Mouse (Mus musculus) olfactory bulb, adult 2 months (tissue): ENCODE data around the gene Pms1. TPM values are rescaled to one million over a fixed set of nuclear protein-coding genes. Genes with fewer than 3 reads are reported as not detected.

Source experiments
- H3K27ac ChIP-seq: fragments of 200-500 bp; 2 replicates; pipeline ENCODE4 v1.5.1; 2012; ENCODE audit warnings: low read depth, low read length; ENCODE audit not compliant: insufficient read depth
- H3K4me1 ChIP-seq: fragments of 200-500 bp; 2 replicates; pipeline ENCODE4 v1.6.1; 2012; ENCODE audit warnings: low read length; ENCODE audit not compliant: control insufficient read depth, insufficient read depth
- H3K4me3 ChIP-seq: fragments of 200-500 bp; 2 replicates; pipeline ENCODE4 v1.5.1; 2012; ENCODE audit warnings: mild to moderate bottlenecking, low read depth, low read length, moderate library complexity; ENCODE audit not compliant: insufficient read depth
- CTCF ChIP-seq: fragments of 200-500 bp; IDR thresholded peaks from 2 replicates; pipeline ENCODE4 v1.5.1; 2012; ENCODE audit warnings: low read depth, mild to moderate bottlenecking, low read length, moderate library complexity; ENCODE audit not compliant: insufficient read depth
- POLR2A ChIP-seq: fragments of 200-500 bp; IDR thresholded peaks from 2 replicates; pipeline ENCODE4 v1.6.1; 2012; ENCODE audit warnings: mild to moderate bottlenecking, low read depth, low read length, moderate library complexity; ENCODE audit not compliant: insufficient read depth
- WGBS: fragments of 180-500 bp; shearing (Covaris S2); methylation state at CpG from one replicate; pipeline ENCODE4 v1.1.7; 2018; 5-methylcytosine and 5-hydroxymethylcytosine counted together
- polyA plus RNA-seq: library from polyadenylated mRNA; stranded (reverse); fragments of >200 nt; gene quantifications from 2 replicates; pipeline ENCODE4 v1.2.4, GENCODE M21; 2012; ENCODE audit warnings: low replicate concordance; ENCODE audit not compliant: missing spikeins, insufficient read depth, insufficient read length

The Pms1 gene
- polyA plus RNA-seq, 1 experiment, result not detected

GRCm38 (mm10) chr1:53210136-53210535 is 86.7 kb downstream of the Pms1 start:
- H3K4me3 ChIP-seq, result no peak overlapping the region
- no peak overlapping the region for H3K27ac ChIP-seq
- TF ChIP-seq POLR2A, result no peak
- no peak for TF ChIP-seq CTCF
- no peaks in the 10 kb centered on the region for H3K4me1 ChIP-seq

DNA sequence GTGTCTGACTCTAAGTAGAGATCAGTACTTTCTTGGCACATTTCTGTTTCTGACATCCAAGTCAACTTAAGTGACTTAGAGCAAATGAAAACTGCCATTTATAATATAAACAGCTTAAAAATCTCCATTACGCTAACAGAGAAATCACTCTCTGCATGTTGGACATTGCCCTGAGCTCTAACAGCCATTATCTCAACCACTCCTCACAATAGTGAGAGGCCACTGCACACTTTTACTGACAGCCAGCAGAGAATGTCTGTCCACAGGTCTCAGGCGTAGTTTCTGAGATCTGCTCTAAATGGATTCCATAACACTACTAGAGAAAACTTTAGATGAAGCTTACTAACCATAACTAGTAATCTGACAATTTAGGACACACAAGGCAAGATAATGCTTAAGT is 92.9 kb downstream of the Pms1 start:
- no peak for TF ChIP-seq POLR2A
- no peak for TF ChIP-seq CTCF
- 99% methylated on average over 2 of the region's 2 CpGs for WGBS
- Histone ChIP-seq H3K27ac (no peak overlapping the region), H3K4me1 (no peaks in the 10 kb centered on the region), H3K4me3 (no peak overlapping the region)

GRCm38 (mm10) chr1:53201630-53202199 is 95.1 kb downstream of the Pms1 start:
- TF ChIP-seq POLR2A (no peak), CTCF (no peak)
- no peaks in the 10 kb centered on the region for H3K4me1 ChIP-seq
- H3K27ac ChIP-seq, result no peak overlapping the region
- H3K4me3 ChIP-seq, result no peak overlapping the region
- WGBS, result 90% methylated on average over 2 of the region's 2 CpGs

- 87% methylated on average over 3 of the region's 3 CpGs for WGBS
- TF ChIP-seq CTCF, result no peak
- TF ChIP-seq POLR2A, result no peak
- Histone ChIP-seq H3K27ac (no peak overlapping the region), H3K4me3 (no peak overlapping the region), H3K4me1 (no peaks in the 10 kb centered on the region)
Observed at GRCm38 (mm10) chr1:53194536-53194935, 102.3 kb downstream of the Pms1 start.

DNA sequence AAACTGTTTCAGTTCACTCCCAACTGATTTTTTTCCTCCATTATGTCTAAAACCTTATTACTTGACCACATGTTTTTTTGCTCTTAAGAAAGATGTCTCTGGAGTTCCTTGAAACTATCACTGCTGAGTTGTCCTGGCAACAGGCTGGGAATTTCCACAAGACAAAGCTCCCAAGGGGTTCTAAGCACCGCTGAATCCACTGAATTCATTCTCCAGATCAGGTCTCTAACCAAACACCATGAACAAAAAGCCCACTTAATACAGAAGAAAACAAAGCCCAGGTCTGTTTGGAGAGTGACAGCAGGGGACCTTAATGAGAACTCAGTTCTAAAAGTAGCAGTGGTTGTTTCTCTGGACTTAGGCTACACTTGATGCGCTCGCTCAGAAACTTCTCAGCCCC is 105.6 kb downstream of the Pms1 start:
- TF ChIP-seq POLR2A (no peak), CTCF (no peak)
- 73% methylated on average over 3 of the region's 3 CpGs for WGBS
- Histone ChIP-seq H3K27ac (no peak overlapping the region), H3K4me3 (no peak overlapping the region), H3K4me1 (no peaks in the 10 kb centered on the region)

GRCm38 (mm10) chr1:53189620-53190019 is 107.2 kb downstream of the Pms1 start:
- 43% methylated on average over 3 of the region's 3 CpGs for WGBS
- no peak for TF ChIP-seq POLR2A
- no peak for TF ChIP-seq CTCF
- Histone ChIP-seq H3K4me3 (no peak overlapping the region), H3K27ac (no peak overlapping the region), H3K4me1 (no peaks in the 10 kb centered on the region)

- Histone ChIP-seq H3K4me1 (no peaks in the 10 kb centered on the region), H3K4me3 (no peak within 1 kb of the TSS), H3K27ac (no peak within 1 kb of the TSS)
- WGBS, result 97% methylated on average over 8 of the region's 8 CpGs
- TF ChIP-seq CTCF, result no peak
- no peak for TF ChIP-seq POLR2A
Observed at GRCm38 (mm10) chr1:53187536-53187935, 109.3 kb downstream of the Pms1 start, which contains the start of gene 1700019A02Rik. Gene 1700019A02Rik (minus strand): TSS chr1:53187636.

DNA sequence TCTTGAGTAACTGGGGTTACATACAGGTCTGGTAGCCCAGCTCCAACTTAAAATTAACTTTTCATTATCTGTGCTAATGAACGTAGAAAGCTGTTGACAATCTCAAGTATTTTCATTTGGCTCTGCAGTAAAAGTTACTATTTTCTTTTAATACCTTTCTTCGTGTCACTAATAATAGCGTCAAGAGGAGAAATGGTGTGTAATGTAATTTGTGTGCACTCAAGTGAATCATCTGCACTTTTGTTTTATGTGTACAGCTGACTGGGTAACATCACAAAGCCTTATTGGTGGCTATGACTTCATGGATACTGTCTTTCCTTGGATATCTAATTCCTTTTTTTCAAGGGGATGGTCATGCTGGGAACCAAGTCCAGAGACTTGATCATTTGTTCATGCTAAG is 110.5 kb downstream of the Pms1 start:
- TF ChIP-seq POLR2A, result no peak
- TF ChIP-seq CTCF, result no peak
- no peaks in the 10 kb centered on the region for H3K4me1 ChIP-seq
- no peak overlapping the region for H3K4me3 ChIP-seq
- WGBS, result 55% methylated on average over 3 of the region's 3 CpGs
- no peak overlapping the region for H3K27ac ChIP-seq

DNA sequence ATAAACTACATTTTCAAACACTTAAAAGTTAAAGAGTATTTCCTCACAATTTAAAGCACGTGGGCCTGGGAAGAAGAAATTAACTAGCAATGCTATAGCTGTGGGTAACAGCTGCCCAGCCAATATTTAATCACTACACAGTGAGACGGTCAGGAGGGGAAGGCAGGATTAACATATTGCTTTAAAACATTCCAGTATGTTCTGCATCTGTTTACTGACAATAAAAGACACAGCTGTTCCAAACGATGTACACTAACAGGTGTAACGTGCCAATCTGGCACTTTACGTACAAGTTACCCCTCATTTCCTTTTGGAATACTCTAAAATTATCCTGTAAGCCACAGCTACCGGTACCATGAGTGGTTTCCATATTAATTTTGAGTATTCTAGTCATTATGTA is 139.1 kb downstream of the Pms1 start:
- WGBS, result 55% methylated on average over 6 of the region's 6 CpGs
- TF ChIP-seq CTCF (no peak), POLR2A (no peak)
- H3K4me1 ChIP-seq, result no peaks in the 10 kb centered on the region
- no peak overlapping the region for H3K27ac ChIP-seq
- H3K4me3 ChIP-seq, result no peak overlapping the region

Other genes with a start within 250 kb of the Pms1 start
- gene Mstn, start 235.4 kb downstream of the Pms1 start, polyA plus RNA-seq, result not detected in 2 replicates
- gene 1700019A02Rik, start 109.4 kb downstream of the Pms1 start, polyA plus RNA-seq, result not detected in 2 replicates
- gene Ormdl1, start 77 bp upstream of the Pms1 start, polyA plus RNA-seq, result not detected in 2 replicates
- not detected in 2 replicates for gene Gm28778, start 93 bp upstream of the Pms1 start, polyA plus RNA-seq
- gene Osgepl1, start 16.6 kb upstream of the Pms1 start, polyA plus RNA-seq, result not detected in 2 replicates
- gene Asdurf, start 55.6 kb upstream of the Pms1 start, polyA plus RNA-seq, result not detected in 2 replicates
- gene Gm28551, start 55.6 kb upstream of the Pms1 start, polyA plus RNA-seq, result not detected in 2 replicates
- not detected in 2 replicates for gene Asnsd1, start 55.7 kb upstream of the Pms1 start, polyA plus RNA-seq